Mouse (Mus musculus) lung, adult 2 months (tissue): ENCODE measurements around the gene Stk10. TPM values are rescaled to one million over a fixed set of nuclear protein-coding genes. Genes with fewer than 3 reads are reported as not detected.

Experiments used
- DNase-seq: peaks from one replicate; pipeline ENCODE4 v3.0.0; 2022
- H3K4me1 ChIP-seq: fragments of 200-500 bp; 2 replicates; pipeline ENCODE4 v1.6.1; 2011; ENCODE audit warnings: low read length; ENCODE audit not compliant: control insufficient read depth, insufficient read depth
- H3K4me3 ChIP-seq: fragments of 200-500 bp; replicated peaks from 2 replicates; pipeline ENCODE3; 2011; ENCODE audit warnings: low read depth, mild to moderate bottlenecking, control low read depth, low read length; ENCODE audit errors: extremely low read depth
- CTCF ChIP-seq: fragments of 200-500 bp; IDR thresholded peaks from 2 replicates; pipeline ENCODE4 v1.5.1; 2011; ENCODE audit warnings: mild to moderate bottlenecking, low read length, control low read depth; ENCODE audit not compliant: insufficient read depth
- POLR2A ChIP-seq: fragments of 200-500 bp; IDR thresholded peaks from 2 replicates; pipeline ENCODE4 v1.6.1; 2011; ENCODE audit warnings: low read depth, mild to moderate bottlenecking, control low read depth, low read length, borderline replicate concordance; ENCODE audit errors: extremely low read depth
- WGBS: fragments of 180-500 bp; shearing (Covaris S2); methylation state at CpG from one replicate; pipeline ENCODE4 v1.1.7; 2018; 5-methylcytosine and 5-hydroxymethylcytosine counted together
- polyA plus RNA-seq: library from polyadenylated mRNA; depleted of rRNA; stranded (reverse); fragments of >200 nt; gene quantifications from 2 replicates; pipeline ENCODE4 v1.2.3, GENCODE M21; 2012; rRNA removed

Stk10 gene
- polyA plus RNA-seq, 1 experiment, result 22.8 TPM

DNA sequence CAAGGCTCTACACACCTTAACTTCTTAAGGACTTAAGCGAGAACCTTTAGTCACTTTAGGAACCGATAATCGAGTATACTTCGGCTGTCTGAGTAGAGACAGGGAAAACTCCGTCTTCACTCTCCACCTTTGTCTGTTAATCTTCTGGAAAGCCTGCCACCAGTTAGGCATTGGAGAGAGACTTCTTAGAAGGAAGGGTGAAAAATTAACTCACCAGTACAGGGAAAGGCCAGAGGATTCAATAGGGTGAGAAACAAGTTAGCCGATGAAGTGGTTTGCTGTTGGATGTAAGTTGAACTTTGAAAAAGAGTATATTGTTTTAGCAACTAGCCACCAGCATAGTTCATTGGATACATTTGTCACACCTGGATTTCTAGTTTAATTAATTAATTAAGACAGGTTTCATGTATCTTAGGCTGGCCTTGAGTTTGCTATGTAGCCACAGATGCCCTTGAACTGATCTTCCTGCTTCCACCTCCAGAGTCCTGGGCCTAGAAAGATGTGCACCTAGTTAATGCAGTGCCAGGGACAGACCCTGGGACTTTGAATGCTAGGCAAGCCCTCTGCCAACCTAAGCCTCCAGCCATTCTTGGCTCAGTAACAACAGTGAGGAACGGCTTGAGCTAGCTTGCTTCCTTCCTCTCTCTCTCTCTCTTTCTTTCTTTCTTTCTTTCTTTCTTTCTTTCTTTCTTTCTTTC lies 117.9 kb downstream of the Stk10 start:
- TF ChIP-seq POLR2A (no peak), CTCF (no peak)
- 64% methylated on average over 7 of the region's 7 CpGs for WGBS
- DNase-seq, result no peak
- H3K4me3 ChIP-seq, result no peak overlapping the region
- H3K4me1 ChIP-seq, result peaks cover 27% of the 10 kb centered on the region

DNA sequence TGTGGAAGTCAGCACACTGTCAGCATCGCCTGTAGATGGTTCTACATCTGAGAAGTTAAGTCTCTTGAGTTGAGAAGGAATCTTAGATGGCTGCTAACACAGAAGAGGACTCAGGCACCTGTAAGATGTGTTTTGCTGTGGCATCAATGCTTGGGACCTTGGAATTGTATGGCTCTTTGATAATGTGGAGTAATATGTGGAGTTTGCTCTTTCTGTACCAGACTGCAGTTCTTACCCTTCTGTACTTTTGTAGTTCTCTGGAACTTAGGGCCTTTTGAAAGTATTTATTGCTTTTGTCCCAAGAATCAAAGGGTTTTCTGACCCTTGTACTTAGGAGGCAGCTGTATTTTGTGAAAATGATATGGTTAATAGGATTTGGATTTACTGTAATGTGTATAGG lies 118.6 kb downstream of the Stk10 start:
- DNase-seq, result no peak
- H3K4me3 ChIP-seq, result no peak overlapping the region
- no peak for TF ChIP-seq CTCF
- TF ChIP-seq POLR2A, result no peak
- peaks cover 27% of the 10 kb centered on the region for H3K4me1 ChIP-seq
- WGBS, result 64% methylated on average over 1 of the region's 1 CpGs

DNA sequence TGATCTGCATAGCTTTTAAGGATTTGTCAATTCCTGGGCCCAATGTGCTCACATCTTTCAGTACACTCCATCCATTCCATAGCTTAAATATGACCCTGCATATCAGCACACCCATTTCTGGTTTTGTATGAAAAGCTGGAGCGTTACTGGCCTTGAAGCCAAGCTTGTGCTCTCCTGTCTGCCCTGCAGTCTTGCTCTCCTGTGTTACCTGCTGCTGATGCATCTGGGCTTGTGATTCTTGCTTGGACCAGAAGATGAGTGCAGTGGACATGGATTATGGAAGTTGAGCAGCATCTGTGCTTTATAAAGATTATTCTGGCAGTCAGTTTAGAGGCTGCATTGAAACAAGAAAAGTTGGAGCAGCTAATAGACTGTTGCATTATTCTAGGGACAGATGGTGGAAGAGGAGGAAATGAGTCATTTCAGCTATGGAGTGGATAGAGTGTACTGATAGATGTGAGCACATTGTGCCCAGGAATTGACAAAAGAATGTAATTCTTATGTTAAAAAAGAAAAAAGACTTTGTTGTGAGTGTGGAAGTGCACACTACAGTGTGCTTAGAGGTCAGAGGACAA lies 129.1 kb downstream of the Stk10 start:
- WGBS, result 79% methylated on average over 1 of the region's 1 CpGs
- TF ChIP-seq CTCF, result no peak
- no peak for TF ChIP-seq POLR2A
- DNase-seq, result no peak
- H3K4me1 ChIP-seq, result peaks cover 10% of the 10 kb centered on the region
- no peak overlapping the region for H3K4me3 ChIP-seq

DNA sequence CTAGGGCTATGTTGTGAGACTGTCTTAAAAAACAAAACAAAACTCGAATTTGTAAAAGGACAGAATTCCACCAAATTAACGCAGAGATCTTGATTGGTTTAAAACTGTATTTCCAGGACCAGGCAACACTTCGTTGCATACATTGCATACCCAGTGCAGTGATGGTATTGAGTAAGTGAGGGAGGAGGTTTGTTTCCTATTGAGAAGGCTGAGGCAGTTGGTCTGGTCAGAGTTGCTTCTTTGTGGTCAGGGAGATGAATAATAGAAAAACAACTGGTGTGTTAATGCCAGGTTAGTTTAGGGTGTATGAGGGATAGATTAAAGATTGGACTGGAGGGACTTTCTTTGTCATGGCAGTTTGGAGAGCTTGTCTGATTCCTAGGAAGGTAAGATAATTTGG lies 132.5 kb downstream of the Stk10 start:
- no peak for DNase-seq
- 83% methylated on average over 3 of the region's 3 CpGs for WGBS
- Histone ChIP-seq H3K4me3 (no peak overlapping the region), H3K4me1 (peaks cover 13% of the 10 kb centered on the region)
- TF ChIP-seq CTCF, result no peak

DNA sequence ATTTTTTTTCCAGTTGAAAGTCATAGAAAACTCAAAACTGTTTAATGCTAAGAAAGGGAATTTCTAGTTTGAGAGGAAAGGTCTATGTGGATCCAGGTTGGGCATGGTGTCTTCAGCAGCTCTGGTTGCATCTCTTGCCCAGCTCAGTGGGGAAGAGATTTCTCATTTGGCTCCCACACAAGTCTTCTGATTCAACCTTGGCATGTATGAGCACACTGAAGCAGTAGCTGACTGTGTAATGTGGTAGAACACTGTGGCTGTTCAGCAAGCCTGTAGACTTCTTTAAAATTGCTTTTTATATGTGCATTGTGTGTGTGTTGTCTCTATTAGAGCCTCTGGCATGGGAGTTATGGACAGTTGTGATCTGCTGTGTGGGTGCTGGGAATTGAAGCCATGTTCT lies 133.9 kb downstream of the Stk10 start:
- Histone ChIP-seq H3K4me3 (no peak overlapping the region), H3K4me1 (peaks cover 15% of the 10 kb centered on the region)
- no peak for TF ChIP-seq POLR2A
- no peak for TF ChIP-seq CTCF
- no peak for DNase-seq

DNA sequence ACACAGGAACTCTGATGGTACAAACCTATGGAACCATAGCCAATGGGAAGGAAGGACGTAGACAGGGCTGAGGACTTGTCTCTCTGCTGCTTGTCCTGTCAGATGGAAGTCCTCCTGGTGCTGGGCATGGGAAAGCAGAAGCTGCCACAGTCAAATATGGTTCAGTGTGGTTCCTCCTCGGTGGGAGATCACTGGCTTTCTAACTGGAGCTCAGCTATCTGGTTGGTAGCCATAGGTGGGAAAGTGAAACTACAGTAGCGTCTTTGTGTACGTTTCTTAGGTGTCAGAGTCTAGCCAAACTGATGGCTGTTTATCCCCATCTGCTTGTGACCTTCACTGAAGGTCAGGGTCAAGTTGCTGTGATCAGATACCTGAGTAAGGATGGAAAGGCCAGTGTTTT lies 138.4 kb downstream of the Stk10 start:
- TF ChIP-seq CTCF (no peak), POLR2A (no peak)
- no peak for DNase-seq
- 67% methylated on average over 4 of the region's 4 CpGs for WGBS
- H3K4me1 ChIP-seq, result peaks cover 20% of the 10 kb centered on the region
- H3K4me3 ChIP-seq, result no peak overlapping the region

Other genes with a start within 250 kb of the Stk10 start
- 5,782 and 18,923 TPM in 2 replicates for gene Hba-a1, start 249.8 kb upstream of the Stk10 start, polyA plus RNA-seq
- 0.60 and 1.6 TPM in 2 replicates for gene Hbq1b, start 246.3 kb upstream of the Stk10 start, polyA plus RNA-seq
- gene Hba-a2, start 236.8 kb upstream of the Stk10 start, polyA plus RNA-seq, result 11,114 and 27,871 TPM in 2 replicates
- 1.1 and 1.3 TPM in 2 replicates for gene Hbq1a, start 233.2 kb upstream of the Stk10 start, polyA plus RNA-seq
- 8.1 and 10.7 TPM in 2 replicates for gene Sh3pxd2b, start 185.5 kb upstream of the Stk10 start, polyA plus RNA-seq
- 8.8 and 11.8 TPM in 2 replicates for gene Ubtd2, start 77.9 kb upstream of the Stk10 start, polyA plus RNA-seq
- gene Efcab9, start 1.2 kb upstream of the Stk10 start, polyA plus RNA-seq, result not detected in 2 replicates
- 34.3 and 49.2 TPM in 2 replicates for gene Fbxw11, start 109.4 kb downstream of the Stk10 start, polyA plus RNA-seq